Mouse (Mus musculus): ENCODE measurements around the gene Kcna7. TPM values are rescaled to one million over a fixed set of nuclear protein-coding genes. Genes with fewer than 3 reads are reported as not detected.
"Not testable (repeated sequence)": the region's sequence is repeated elsewhere in the genome, so short reads cannot be mapped to it uniquely, and the experiment has no call there.

Gene Kcna7
- polyA plus RNA-seq (2012; rRNA removed) = 0.06 TPM in 1 of 2 replicates, not detected in the other

GRCm38 (mm10) chr7:45405091-45406075, at the start of gene Kcna7:
Gene Kcna7, plus strand, starts transcription at chr7:45405653.
- DNase-seq (ENCODE audit: low read depth, low spot score) = peak; percentile 21
- 9% methylated on average over 28 of the region's 28 CpGs for WGBS

- 41% methylated on average over 13 of the region's 13 CpGs for WGBS
These were observed 49.4 kb upstream of the Kcna7 start for GRCm38 (mm10) chr7:45356087-45356486.

DNA sequence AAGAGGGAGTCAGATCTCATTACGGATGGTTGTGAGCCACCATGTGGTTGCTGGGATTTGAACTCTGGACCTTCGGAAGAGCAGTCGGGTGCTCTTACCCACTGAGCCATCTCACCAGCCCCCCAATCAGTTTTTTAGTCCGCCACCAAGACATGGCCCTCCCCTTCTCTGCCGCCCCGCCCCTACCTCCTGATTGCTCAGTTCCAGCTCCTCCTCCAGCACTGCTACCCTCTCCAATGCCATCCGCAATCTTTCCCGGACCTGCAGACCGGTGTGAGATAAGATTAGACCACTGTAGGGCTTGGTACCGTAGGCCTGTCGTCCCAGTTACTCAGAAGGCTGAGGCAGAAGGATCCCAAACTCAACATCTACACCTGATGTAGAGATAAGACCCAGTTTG, 46.4 kb upstream of the Kcna7 start:
- WGBS = 61% methylated on average over 10 of the region's 11 CpGs
- DNase-seq (ENCODE audit: low read depth, low spot score) = not testable (repeated sequence)

More at GRCm38 (mm10) chr7:45356087-45356486, 49.4 kb upstream of the Kcna7 start:
- DNase-seq (ENCODE audit: low read depth, low spot score) = no peak

GRCm38 (mm10) chr7:45360404-45361125, 44.9 kb upstream of the Kcna7 start:
- DNase-seq (ENCODE audit: low read depth, low spot score) = no peak
- 40% methylated on average over 18 of the region's 18 CpGs for WGBS

DNA sequence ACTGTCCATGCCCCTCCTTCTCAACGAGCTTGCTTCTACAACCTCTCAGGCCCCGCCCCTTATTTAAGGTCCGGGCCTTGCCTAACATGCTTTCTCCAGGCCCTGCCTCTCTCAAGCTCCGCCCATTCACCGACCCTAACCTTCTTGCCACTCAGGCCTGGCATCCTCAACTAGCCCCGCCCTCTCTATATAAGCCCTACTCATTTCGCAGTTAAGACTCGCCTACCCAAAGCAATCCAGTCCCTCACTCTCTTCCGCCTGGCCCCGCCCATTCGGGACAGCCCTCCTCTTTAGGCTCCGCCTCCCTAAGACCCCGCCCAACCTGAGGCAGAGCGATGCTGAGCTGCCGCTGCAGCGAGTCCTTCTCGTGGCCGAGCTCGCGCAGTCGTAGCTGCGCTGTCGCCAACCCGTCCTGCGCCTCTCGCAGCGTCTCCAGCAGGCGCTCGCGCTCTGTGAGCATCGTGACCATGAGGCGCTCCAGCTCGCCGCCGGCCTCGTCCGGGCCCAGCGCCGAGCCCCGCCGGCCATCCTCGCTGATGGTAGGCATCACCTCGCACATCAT, 44.1 kb upstream of the Kcna7 start:
- DNase-seq (ENCODE audit: low read depth, low spot score) = peak; percentile 19

GRCm38 (mm10) chr7:45362801-45363200, 42.7 kb upstream of the Kcna7 start:
- 3% methylated on average over 13 of the region's 13 CpGs for WGBS
- peak; percentile 59 for DNase-seq (ENCODE audit: low read depth, low spot score)

More for the DNA sequence above, 44.1 kb upstream of the Kcna7 start:
- 1% methylated on average over 43 of the region's 43 CpGs for WGBS

DNA sequence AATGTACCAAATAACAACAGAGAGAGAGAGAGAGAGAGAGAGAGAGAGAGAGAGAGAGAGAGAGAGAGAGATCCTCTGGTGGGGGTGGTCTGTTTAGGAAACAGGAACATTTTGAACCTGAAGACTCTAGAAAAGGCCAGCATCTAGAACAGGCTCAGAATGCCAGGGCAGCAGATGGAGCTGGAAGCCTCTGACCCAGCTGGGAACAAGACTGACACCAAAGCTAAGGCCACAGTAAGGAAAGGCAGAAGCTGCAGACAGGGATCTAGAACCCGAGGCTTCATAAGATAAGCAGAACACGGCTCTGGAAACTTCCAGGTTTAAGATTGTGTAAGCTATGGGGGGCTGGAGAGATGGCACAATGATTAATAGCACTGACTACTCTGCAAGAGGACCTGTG, 41.5 kb upstream of the Kcna7 start:
- WGBS = 76% methylated on average over 2 of the region's 2 CpGs
- no peak for DNase-seq (ENCODE audit: low read depth, low spot score)

GRCm38 (mm10) chr7:45365742-45366651, 39.5 kb upstream of the Kcna7 start:
- DNase-seq (ENCODE audit: low read depth, low spot score) = no peak
- 7% methylated on average over 35 of the region's 35 CpGs for WGBS

DNA sequence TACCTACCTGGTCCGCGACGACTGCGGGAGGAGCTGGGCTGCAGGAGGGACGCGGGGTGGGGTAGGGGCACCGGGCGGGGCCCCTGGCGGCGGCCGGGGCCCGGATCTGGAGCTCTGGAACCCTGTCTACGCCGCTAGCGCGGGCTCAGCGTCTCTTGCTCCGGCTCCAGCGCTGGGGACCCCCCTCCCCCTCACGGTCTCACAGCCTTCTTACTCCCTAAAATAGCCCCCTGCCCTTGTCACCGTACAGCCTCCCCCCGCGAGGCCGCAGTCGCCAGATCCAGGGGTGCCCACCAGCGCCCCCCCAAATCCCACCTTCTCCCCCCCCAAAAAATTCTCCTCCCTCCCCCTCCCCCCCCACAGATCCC, 38.8 kb upstream of the Kcna7 start, which contains the start of gene Ppfia3:
Gene Ppfia3, minus strand, starts transcription at position 368 of the 368 bp plus-strand sequence.
- 0% methylated on average over 17 of the region's 26 CpGs for WGBS
- no peak for DNase-seq (ENCODE audit: low read depth, low spot score)

- peak; percentile 55 for DNase-seq (ENCODE audit: low read depth, low spot score)
- WGBS = under 1% methylated on average over 70 of the region's 70 CpGs
These were observed 38.2 kb upstream of the Kcna7 start for GRCm38 (mm10) chr7:45367020-45367880.

DNA sequence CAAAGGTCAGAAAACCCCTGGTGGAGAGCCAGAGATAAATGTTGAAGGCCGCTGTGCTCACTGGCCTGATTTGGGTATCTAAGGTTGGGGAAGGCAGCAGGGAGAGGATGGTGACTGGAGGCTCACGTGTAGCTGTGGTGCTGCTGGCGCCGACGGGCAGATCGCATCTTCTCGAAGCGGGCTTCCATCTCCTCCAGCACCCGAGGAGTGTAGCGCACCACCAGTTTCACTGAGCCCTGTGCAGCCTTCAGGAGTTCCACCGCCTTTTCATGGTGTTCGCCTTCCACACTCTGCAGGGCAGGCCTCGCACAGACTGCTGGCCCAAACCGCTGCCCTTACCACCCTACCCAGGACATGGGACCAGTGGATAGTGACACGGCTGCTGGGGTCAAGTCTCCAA, 37.3 kb upstream of the Kcna7 start:
- no peak for DNase-seq (ENCODE audit: low read depth, low spot score)
- WGBS = 91% methylated on average over 15 of the region's 15 CpGs

- no peak for DNase-seq (ENCODE audit: low read depth, low spot score)
- 80% methylated on average over 16 of the region's 16 CpGs for WGBS
These were observed 36.3 kb upstream of the Kcna7 start for GRCm38 (mm10) chr7:45369022-45369745.

DNA sequence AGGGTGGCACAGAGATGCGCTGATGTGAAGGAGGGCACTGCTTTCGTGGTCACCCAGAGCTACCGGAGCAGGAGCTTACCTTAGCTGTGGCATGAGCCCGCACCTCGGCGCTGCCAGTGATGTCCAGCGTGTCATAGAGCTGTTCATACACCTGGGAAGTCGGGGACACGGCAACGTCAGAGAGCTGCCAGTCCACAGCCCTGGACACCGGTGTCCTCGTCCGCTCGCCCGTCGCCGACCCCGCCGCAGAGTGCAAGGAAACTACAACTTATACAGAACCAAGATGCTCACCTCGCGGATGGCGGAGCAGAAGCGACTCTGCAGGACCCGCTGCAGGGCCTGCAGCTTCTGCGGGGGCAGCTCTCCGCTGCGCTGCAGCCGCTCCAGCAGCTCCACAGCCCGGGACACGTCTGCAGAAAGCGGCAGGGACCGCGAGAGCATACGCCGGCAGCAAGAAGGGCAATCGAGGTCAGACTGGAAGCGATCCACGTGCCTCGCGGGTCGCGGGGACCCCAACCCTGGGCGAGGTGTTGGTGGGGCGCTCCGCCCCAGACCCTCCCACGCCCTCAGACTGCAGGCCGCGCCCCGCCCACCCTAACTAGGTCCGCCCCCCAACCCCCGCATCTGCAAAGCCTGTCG, 35.5 kb upstream of the Kcna7 start:
- no peak for DNase-seq (ENCODE audit: low read depth, low spot score)
- WGBS = 6% methylated on average over 52 of the region's 52 CpGs

DNA sequence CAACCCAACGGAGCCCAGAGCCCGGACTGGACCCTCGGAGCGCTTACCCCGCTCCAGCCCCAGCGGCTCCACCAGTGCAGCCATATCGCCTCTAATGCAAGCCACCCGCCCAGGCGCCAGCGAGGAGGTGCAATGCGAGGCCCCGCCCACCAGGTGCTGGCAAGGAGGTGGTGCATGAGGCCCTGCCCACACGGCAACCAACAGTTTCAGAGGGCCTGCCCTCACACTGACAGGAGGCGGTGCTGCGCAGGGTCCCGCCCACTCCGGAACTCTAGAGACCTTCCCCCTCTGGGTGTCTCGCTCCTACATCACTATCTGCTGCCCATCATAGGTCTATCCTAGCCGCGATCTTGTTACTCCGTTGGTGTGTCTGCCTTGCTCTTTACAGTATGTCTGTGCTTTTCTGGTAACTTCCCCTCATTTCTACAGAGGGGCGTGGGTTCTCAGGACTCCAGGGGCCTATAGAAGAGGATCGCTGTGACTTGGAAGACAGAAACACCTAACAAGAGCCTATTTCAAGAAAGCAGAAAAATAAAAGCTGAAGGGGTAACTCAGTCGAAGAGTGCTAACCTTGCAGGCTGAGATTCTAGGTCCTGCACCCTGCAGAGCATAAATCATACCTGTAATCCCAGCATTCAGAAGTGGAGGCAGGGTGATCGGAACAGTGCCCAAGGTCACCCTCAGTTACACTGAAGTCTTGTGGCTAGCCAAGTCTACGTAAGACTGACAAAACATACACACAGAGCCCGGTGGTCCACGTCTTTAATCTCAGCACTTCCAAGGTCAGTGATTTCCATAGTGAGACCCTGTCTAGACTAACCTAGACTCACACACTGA, 34.8 kb upstream of the Kcna7 start, which contains the start of gene Lin7b:
Gene Lin7b, minus strand, starts transcription at position 109 of the 837 bp plus-strand sequence.
- WGBS = 9% methylated on average over 28 of the region's 28 CpGs
- peak; percentile 58 for DNase-seq (ENCODE audit: low read depth, low spot score)

- 68% methylated on average over 5 of the region's 5 CpGs for WGBS
- DNase-seq (ENCODE audit: low read depth, low spot score) = no peak
These were observed 33.1 kb upstream of the Kcna7 start for GRCm38 (mm10) chr7:45372371-45372770.

DNA sequence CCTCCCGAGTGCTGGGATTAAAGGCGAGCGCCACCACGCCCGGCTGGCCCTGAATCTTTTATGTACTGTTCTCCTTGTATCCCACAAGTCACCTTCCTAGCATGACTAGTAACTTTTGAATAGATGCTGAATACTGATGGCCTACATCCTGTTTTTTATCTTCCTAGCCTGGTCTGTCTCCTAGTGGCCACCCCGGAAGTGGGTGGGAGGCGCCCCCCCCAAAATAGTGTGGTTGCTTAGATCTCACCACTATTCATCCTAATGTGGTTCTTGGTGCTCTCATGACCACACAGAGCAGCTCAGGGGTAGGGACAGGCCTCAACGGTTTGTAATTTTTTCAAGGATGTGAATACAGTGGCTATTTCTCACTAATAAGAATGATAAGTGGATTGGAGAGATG, 30.8 kb upstream of the Kcna7 start:
- WGBS = 84% methylated on average over 8 of the region's 8 CpGs
- DNase-seq (ENCODE audit: low read depth, low spot score) = no peak

All from large intestine, adult 2 months (tissue).